Mouse (Mus musculus) heart, postnatal 36 days (tissue): ENCODE results near the gene Taf12. TPM values are rescaled to one million over a fixed set of nuclear protein-coding genes. Genes with fewer than 3 reads are reported as not detected.
A peak's percentile ranks its signal among the peaks of the same experiment; 100 is the strongest.

ENCODE experiments used
- DNase-seq, 2 experiments: peaks; one replicate each; pipeline ENCODE4 v3.0.0; 2021 to 2022
- intact Hi-C: fragments of 180-260 bp; cut with DNase I; formaldehyde crosslinking; loops from one replicate; pipeline ENCODE4 v1.15.1; 2025
- total RNA-seq, 2 experiments: library from RNA; stranded (reverse); gene quantifications; 2 replicates each; pipeline ENCODE4 v1.2.3; 2021

Gene Taf12
- total RNA-seq, 2 experiments from 2014 or later, result 28.2 to 34.8 TPM

- intact Hi-C loops, result loop anchor here (2.0 kb wide), 2 partner anchors 20 to 34 kb away; partner anchors contain the start of genes Taf12 and Trnau1ap
- peak; percentile 90 to 91 for DNase-seq
Measured at GRCm38 (mm10) chr4:132308437-132309139, 34.4 kb downstream of the Taf12 start.

DNA sequence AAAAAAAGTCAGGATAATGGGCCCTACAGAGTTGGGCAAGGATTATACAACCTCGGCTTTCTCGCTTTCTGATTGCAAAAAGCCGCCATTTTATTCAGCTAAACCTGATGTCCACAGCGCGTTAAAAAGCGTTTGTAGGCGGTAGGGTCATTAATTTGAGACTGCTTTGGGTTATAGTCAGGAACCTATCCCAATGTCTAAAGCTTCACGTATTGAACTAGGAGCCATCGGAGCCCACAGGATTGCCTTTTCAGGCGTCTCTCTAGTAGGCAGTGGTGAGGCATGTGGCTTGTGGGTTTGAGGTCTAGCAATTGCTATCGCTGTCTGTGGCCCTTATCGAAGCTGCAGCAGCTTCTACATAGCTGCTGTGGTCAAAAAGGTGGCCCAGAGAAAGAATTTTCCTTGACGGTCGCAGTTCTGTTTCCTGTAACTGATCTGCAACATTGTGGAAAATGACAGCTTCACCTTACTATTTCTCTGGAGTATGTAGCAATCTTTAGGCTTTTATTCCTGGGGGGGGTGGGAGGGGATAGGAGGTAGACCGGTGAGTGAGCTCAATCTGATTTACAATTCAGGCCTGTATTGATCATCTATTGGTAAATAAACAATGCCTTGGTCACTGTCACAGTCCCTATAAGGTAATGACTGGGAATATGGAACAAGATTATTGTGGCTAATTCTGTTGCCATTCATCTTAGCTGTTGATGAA is 35.1 kb downstream of the Taf12 start:
- intact Hi-C loops, result loop anchor here (2.0 kb wide), 2 partner anchors 20 to 34 kb away; partner anchors contain the start of genes Taf12 and Trnau1ap
- peak in 1 of 2 experiments; percentile 21 for DNase-seq

- DNase-seq, result peak; percentile 28 to 32
- intact Hi-C loops, result loop anchor here (2.0 kb wide), 2 partner anchors 19 to 35 kb away; partner anchors contain the start of genes Taf12 and Trnau1ap
Measured at GRCm38 (mm10) chr4:132309849-132310472, 35.8 kb downstream of the Taf12 start.

- intact Hi-C loops, result no loop called here
- DNase-seq, result no peak
Measured at GRCm38 (mm10) chr4:132311209-132311608, 37.0 kb downstream of the Taf12 start.

- DNase-seq, result no peak
- intact Hi-C loops, result no loop called here
Measured at GRCm38 (mm10) chr4:132311801-132312200, 37.6 kb downstream of the Taf12 start.

DNA sequence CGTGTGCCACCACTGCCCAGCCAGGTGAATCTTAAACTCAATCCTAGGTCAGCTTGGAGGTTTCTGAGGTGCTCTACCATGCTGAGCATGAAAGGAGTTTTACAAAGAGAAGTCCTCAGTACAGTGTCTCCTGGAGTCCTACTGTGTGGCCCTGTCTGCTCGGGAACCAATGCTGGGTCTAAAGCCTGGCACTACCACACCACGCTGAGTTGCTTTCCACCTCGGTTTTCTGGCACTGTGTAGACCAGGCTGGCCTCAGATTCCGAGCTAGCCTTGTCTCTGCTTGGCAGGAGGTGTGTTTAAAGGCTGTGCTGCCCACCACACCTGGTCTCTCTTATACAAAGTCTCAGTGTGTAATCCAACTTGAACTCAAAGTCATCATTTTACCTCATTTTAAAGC is 38.5 kb downstream of the Taf12 start:
- intact Hi-C loops, result no loop called here
- no peak for DNase-seq

- intact Hi-C loops, result no loop called here
Measured at GRCm38 (mm10) chr4:132315711-132316110, 41.5 kb downstream of the Taf12 start.

GRCm38 (mm10) chr4:132326481-132326880 is 52.3 kb downstream of the Taf12 start:
- intact Hi-C loops, result no loop called here

More at GRCm38 (mm10) chr4:132315711-132316110, 41.5 kb downstream of the Taf12 start:
- no peak for DNase-seq

GRCm38 (mm10) chr4:132328391-132328982 is 54.3 kb downstream of the Taf12 start:
- DNase-seq, result no peak
- intact Hi-C loops, result loop anchor here (2.0 kb wide), 2 partner anchors 20 to 54 kb away; partner anchors contain the start of gene Taf12

More at GRCm38 (mm10) chr4:132326481-132326880, 52.3 kb downstream of the Taf12 start:
- DNase-seq, result no peak

- intact Hi-C loops, result loop anchor here (2.0 kb wide), 2 partner anchors 20 to 54 kb away; partner anchors contain the start of gene Taf12
- DNase-seq, result peak; percentile 88
Measured at GRCm38 (mm10) chr4:132329115-132329834, 55.1 kb downstream of the Taf12 start, which contains the start of gene Trnau1ap. Gene Trnau1ap, minus strand, starts transcription at chr4:132329538.

GRCm38 (mm10) chr4:132329835-132330354 is 55.7 kb downstream of the Taf12 start:
- DNase-seq, result peak in 1 of 2 experiments; percentile 15
- intact Hi-C loops, result loop anchor here (2.0 kb wide), 2 partner anchors 21 to 55 kb away; partner anchors contain the start of gene Taf12

DNA sequence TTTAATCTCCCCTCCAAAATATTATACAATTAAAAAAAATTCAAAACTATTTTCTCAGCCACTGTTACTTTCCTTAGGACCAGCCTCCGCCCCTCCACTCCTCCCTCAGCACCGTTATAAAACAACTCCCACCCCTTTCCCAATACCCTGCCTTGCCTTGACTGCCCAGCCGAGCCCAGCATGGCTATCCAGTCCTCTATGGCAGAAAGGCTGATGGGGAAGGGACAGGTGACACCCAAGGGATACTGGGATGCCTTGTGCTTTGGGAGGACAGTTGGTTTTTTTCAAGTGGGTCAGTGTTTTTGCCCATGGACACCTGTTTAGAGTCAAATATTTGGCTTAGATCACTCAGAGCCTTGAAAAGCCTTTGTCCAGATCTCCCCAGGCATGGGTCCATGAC is 57.8 kb downstream of the Taf12 start:
- intact Hi-C loops, result no loop called here

DNA sequence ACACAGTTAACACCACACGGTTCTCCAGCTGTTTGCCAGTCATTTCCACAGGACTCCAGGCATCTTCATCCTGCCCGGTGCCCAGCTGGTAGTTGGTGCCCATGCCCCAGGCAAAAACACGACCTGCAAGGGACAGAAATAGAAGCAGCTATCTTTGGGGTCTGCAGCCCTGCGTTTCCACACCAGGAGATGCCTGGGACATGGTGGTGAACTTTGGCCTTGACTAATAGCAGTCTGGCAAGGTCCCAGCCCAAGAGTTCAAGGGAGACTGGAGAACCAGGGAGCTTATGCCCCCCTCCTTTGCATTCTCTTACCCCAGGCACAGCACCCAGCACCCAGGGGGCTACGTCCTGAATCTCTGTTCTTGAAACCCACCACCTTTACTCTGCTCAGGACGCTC is 58.7 kb downstream of the Taf12 start:
- intact Hi-C loops, result no loop called here
- DNase-seq, result no peak

More for the DNA sequence above, 57.8 kb downstream of the Taf12 start:
- DNase-seq, result no peak

GRCm38 (mm10) chr4:132338943-132339342 is 64.8 kb downstream of the Taf12 start:
- intact Hi-C loops, result no loop called here
- peak; percentile 45 to 52 for DNase-seq

- intact Hi-C loops, result no loop called here
- DNase-seq, result no peak
Measured at GRCm38 (mm10) chr4:132341451-132341850, 67.3 kb downstream of the Taf12 start.

- no peak for DNase-seq
- intact Hi-C loops, result loop anchor here (1.0 to 5.0 kb wide), 3 partner anchors 51 to 252 kb away; no protein-coding TSS in a partner anchor
Measured at GRCm38 (mm10) chr4:132344403-132345134, 70.4 kb downstream of the Taf12 start.
